Mouse (Mus musculus) liver, embryonic 14.5 days (tissue): ENCODE data around the gene Usp45. TPM values are rescaled to one million over a fixed set of nuclear protein-coding genes. Genes with fewer than 3 reads are reported as not detected.

Experiments used
- ATAC-seq: fragments of 200-750 bp; cut with Nextera tagmentation; 2 replicates; pipeline ENCODE4 v1.8.0; 2017; ENCODE audit warnings: moderate number of reproducible peaks, mild to moderate bottlenecking, moderate library complexity; ENCODE audit not compliant: insufficient read depth
- DNase-seq, 3 experiments: peaks; one replicate each; pipeline ENCODE4 v3.0.0-alpha.2; 2012 to 2013; ENCODE audit warnings: low read depth in 3 of 3, low spot score in 3 of 3
- H3K27ac ChIP-seq: fragments of 300-500 bp; sonication (generic); 2 replicates; pipeline ENCODE4 v1.5.1; 2014; ENCODE audit warnings: moderate library complexity, mild to moderate bottlenecking, control low read depth, inconsistent platforms
- H3K27me3 ChIP-seq: fragments of 300-500 bp; sonication (generic); 2 replicates; pipeline ENCODE4 v1.6.1; 2014; ENCODE audit warnings: mild to moderate bottlenecking, low read length, moderate library complexity; ENCODE audit not compliant: control insufficient read depth, insufficient read depth
- H3K36me3 ChIP-seq: fragments of 300-500 bp; sonication (generic); replicated peaks from 2 replicates; pipeline ENCODE4 v1.6.1; 2014; ENCODE audit warnings: low read depth; ENCODE audit not compliant: control insufficient read depth, insufficient read depth
- H3K4me1 ChIP-seq, 2 experiments: fragments of 200-500 bp in 1 of 2; fragments of 300-500 bp in 1 of 2; sonication (generic) in 1 of 2; replicated peaks; 2 replicates each; pipeline ENCODE4 v1.6.1; 2012 to 2014; ENCODE audit warnings: antibody characterized with exemption in 1 of 2, inconsistent platforms in 1 of 2, low read length in 1 of 2; ENCODE audit not compliant: control insufficient read depth in 2 of 2, insufficient read depth in 2 of 2
- H3K4me2 ChIP-seq: fragments of 300-500 bp; sonication (generic); 2 replicates; pipeline ENCODE4 v1.6.1; 2014; ENCODE audit warnings: low read depth, mild to moderate bottlenecking, control low read depth, moderate library complexity
- H3K4me3 ChIP-seq, 2 experiments: fragments of 200-500 bp in 1 of 2; fragments of 300-500 bp in 1 of 2; sonication (generic) in 1 of 2; 2 replicates each; pipeline ENCODE4 v1.5.1; 2012 to 2014; ENCODE audit warnings: low read depth in 2 of 2, low read length in 2 of 2, mild to moderate bottlenecking in 2 of 2, control low read depth in 1 of 2, inconsistent platforms in 1 of 2, moderate library complexity in 1 of 2; ENCODE audit not compliant: insufficient read depth in 1 of 2
- H3K9ac ChIP-seq: fragments of 300-500 bp; sonication (generic); replicated peaks from 2 replicates; pipeline ENCODE4 v1.6.1; 2014; ENCODE audit warnings: mild to moderate bottlenecking, control low read depth, moderate library complexity
- H3K9me3 ChIP-seq: fragments of 300-500 bp; sonication (generic); 2 replicates; pipeline ENCODE4 v1.6.1; 2016; ENCODE audit warnings: low read length, mixed read lengths; ENCODE audit not compliant: control insufficient read depth
- CTCF ChIP-seq: IDR thresholded peaks from 2 replicates; pipeline ENCODE4 v1.5.1; 2016; ENCODE audit warnings: antibody characterized with exemption, low read depth, control low read depth
- EP300 ChIP-seq: IDR thresholded peaks from 2 replicates; pipeline ENCODE4 v1.6.1; 2016; ENCODE audit warnings: antibody characterized with exemption, low read depth
- WGBS: fragments of 180-500 bp; shearing (Covaris S2); extraction: QIAGEN DNeasy Blood & Tissue Kit; methylation state at CpG from one replicate; pipeline ENCODE4 v1.1.7; 2014; ENCODE audit not compliant: insufficient replicate concordance; 5-methylcytosine and 5-hydroxymethylcytosine counted together
- polyA plus RNA-seq, 2 experiments: library from polyadenylated mRNA; depleted of rRNA in 1 of 2; stranded (reverse) in 1 of 2; unstranded in 1 of 2; fragments of >200 nt; fragmentation: Nextera tagmentation in 1 of 2; extraction: Ambion mirVana in 1 of 2; gene quantifications; 2 replicates each; pipeline versions ENCODE4 v1.2.1 to v1.2.3; 2012 to 2014

Usp45 gene
- polyA plus RNA-seq, 2 experiments: 9.8 to 15.1 TPM

DNA sequence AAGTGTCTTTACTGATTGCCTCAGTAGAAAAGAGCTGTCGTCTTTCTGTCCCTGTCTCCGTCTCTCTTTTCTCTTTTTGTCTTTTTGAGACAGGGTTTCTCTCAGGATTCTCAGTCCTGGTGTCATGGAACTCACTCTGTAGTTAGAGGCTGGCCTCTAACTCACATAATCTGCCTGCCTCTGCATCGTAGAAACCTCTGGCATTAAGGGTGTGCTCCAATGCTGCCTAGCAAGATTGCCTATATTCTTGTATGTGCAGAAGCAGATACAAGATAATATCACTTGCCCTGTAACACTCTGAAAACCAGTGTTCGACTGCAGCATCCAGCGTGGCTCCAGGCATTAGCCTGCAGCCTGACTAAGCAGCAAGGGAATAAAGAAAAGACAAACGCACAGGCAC lies 21.9 kb downstream of the Usp45 start:
- ATAC-seq: peak; percentile 23; the same call in 1 of the 2 replicates
- H3K36me3 ChIP-seq: peaks cover 54% of the 10 kb centered on the region
- H3K4me2 ChIP-seq: no peak overlapping the region
- H3K27ac ChIP-seq: no peak overlapping the region
- no peak overlapping the region for H3K9ac ChIP-seq
- TF ChIP-seq EP300 (0 out of 2 replicates have a peak, but pooled peaks have one; percentile 11), CTCF (no peak)
- DNase-seq: no peak
- H3K9me3 ChIP-seq: no peaks in the 10 kb centered on the region
- H3K27me3 ChIP-seq: no peaks in the 10 kb centered on the region
- no peak overlapping the region for H3K4me3 ChIP-seq
- H3K4me1 ChIP-seq: peaks cover 0 to 6% of the 10 kb centered on the region in 2 experiments; a peak in 3 of 4 replicates
- WGBS: 69% methylated on average over 6 of the region's 6 CpGs

GRCm38 (mm10) chr4:21789836-21790235 lies 22.9 kb downstream of the Usp45 start:
- 86% methylated on average over 4 of the region's 4 CpGs for WGBS
- no peak for DNase-seq
- no peak for TF ChIP-seq CTCF
- TF ChIP-seq EP300: no peak
- peaks cover 45% of the 10 kb centered on the region for H3K36me3 ChIP-seq
- no peak overlapping the region for H3K27ac ChIP-seq
- no peak overlapping the region for H3K9ac ChIP-seq
- no peaks in the 10 kb centered on the region for H3K27me3 ChIP-seq
- no peaks in the 10 kb centered on the region for H3K9me3 ChIP-seq
- H3K4me3 ChIP-seq: no peak overlapping the region
- peaks cover 0 to 3% of the 10 kb centered on the region in 2 experiments; a peak in 1 of 4 replicates for H3K4me1 ChIP-seq
- no peak overlapping the region for H3K4me2 ChIP-seq
- no peak for ATAC-seq

DNA sequence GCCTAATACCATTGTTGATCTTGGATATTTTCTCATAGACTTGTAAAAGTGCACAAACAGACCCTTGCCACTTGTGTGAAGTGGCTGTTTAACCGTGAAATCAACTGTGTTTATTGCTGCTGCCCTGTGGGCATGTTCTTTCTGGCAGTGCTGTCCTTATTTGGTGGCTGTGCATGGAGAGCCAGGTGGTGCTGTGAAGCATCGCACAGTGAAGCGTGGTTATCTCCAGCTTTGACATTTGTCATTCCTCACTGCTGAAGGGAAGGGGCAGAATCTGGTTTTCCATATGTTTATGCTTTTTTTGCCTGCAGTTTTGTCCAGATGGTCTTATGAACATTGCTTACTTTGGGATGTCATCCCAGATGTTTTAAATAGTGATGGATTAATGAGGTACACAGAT lies 26.7 kb downstream of the Usp45 start:
- Histone ChIP-seq H3K4me1 (peaks cover 0 to 3% of the 10 kb centered on the region in 2 experiments; a peak in 1 of 4 replicates), H3K4me3 (no peak overlapping the region), H3K4me2 (no peak overlapping the region), H3K36me3 (peaks cover 40% of the 10 kb centered on the region), H3K9me3 (no peaks in the 10 kb centered on the region), H3K9ac (no peak overlapping the region), H3K27me3 (no peaks in the 10 kb centered on the region), H3K27ac (no peak overlapping the region)
- ATAC-seq: no peak
- no peak for DNase-seq
- TF ChIP-seq CTCF: no peak
- TF ChIP-seq EP300: no peak
- 82% methylated on average over 3 of the region's 3 CpGs for WGBS

GRCm38 (mm10) chr4:21801013-21801412 lies 34.1 kb downstream of the Usp45 start:
- Histone ChIP-seq H3K4me1 (peaks cover 3 to 5% of the 10 kb centered on the region in 2 experiments; a peak in 2 of 4 replicates), H3K4me3 (no peak overlapping the region), H3K9ac (no peak overlapping the region; the same call in 1 of the 2 replicates), H3K27me3 (no peaks in the 10 kb centered on the region), H3K4me2 (no peak overlapping the region), H3K27ac (no peak overlapping the region), H3K36me3 (peaks cover 77% of the 10 kb centered on the region), H3K9me3 (no peaks in the 10 kb centered on the region)
- no peak for TF ChIP-seq EP300
- no peak for TF ChIP-seq CTCF
- ATAC-seq (no peak), DNase-seq (no peak)
- 82% methylated on average over 1 of the region's 1 CpGs for WGBS

DNA sequence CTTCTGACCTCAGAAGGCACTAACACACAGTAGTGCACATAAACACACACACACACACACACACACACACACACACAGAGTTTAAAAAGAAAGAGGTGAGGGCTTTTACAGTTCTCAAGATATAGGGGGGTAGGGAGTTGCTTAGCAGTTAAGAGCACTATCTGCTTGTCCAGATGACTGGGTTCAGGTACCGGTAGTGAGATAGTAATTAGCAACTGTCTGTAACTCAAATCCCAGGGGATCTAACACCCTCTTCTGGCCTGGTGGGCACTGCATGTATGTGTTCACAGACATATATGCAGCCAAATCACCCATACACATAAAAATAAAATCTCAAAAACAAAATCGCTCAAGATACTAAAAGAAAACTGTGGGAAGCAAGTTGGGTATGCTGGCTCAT lies 34.7 kb downstream of the Usp45 start:
- Histone ChIP-seq H3K4me2 (no peak overlapping the region), H3K36me3 (peaks cover 76% of the 10 kb centered on the region), H3K4me1 (peaks cover 3 to 5% of the 10 kb centered on the region in 2 experiments; a peak in 2 of 4 replicates), H3K9ac (no peak overlapping the region), H3K27ac (no peak overlapping the region), H3K4me3 (no peak overlapping the region), H3K9me3 (no peaks in the 10 kb centered on the region), H3K27me3 (no peaks in the 10 kb centered on the region)
- peak; percentile 85 for ATAC-seq
- TF ChIP-seq CTCF (peak; percentile 17; the same call in 1 of the 2 replicates), EP300 (peak; percentile 70)
- no peak for DNase-seq
- WGBS: 58% methylated on average over 2 of the region's 2 CpGs
